Mouse (Mus musculus) kidney, adult 2 months (tissue): ENCODE data around the gene 1110012L19Rik.
"Not testable (repeated sequence)": the region's sequence is repeated elsewhere in the genome, so short reads cannot be mapped to it uniquely, and the experiment has no call there.

Experiments
- CTCF ChIP-seq: fragments of 200-500 bp; conservative IDR thresholded peaks from 2 replicates; pipeline ENCODE4 v1.5.1; 2011; ENCODE audit warnings: low read depth, mild to moderate bottlenecking, control low read depth, low read length, moderate library complexity, mixed read lengths; ENCODE audit not compliant: insufficient read depth, insufficient read length
- POLR2A ChIP-seq: fragments of 200-500 bp; IDR thresholded peaks from one replicate; pipeline ENCODE4 v1.6.1; 2011; ENCODE audit warnings: low read depth, low read length, control low read depth

DNA sequence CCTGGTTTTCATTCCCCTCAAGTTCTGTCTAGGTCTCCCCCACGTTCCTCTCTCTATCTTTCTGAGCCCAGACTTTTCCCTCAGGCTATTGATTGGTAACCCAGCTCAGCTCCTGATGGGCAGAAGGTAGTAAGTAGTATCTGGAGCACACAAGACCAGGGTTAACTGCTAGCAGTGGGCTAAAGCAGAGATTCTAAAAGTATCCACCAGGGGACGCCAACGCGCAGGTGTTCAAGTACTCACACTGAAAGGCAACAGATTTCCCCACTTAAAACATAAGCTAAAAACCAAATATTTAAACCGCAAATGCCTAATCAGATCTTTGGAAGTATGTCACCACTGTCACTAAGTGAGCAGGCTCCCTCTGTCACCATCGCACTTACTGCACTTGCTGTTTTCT lies 15.9 kb upstream of the 1110012L19Rik start:
- TF ChIP-seq POLR2A, CTCF: not testable (repeated sequence)
